Mouse (Mus musculus) bone marrow, adult 2 months (tissue): Measurements from ENCODE around the gene Adarb1.

ENCODE experiments used
- CTCF ChIP-seq: fragments of 200-500 bp; IDR thresholded peaks from 2 replicates; pipeline ENCODE4 v1.5.1; 2011; ENCODE audit warnings: low read length, control low read depth; ENCODE audit not compliant: control insufficient read depth, insufficient read depth
- POLR2A ChIP-seq: fragments of 200-500 bp; IDR thresholded peaks from 2 replicates; pipeline ENCODE4 v1.6.1; 2011; ENCODE audit warnings: low read depth, mild to moderate bottlenecking, control low read depth, low read length, borderline replicate concordance; ENCODE audit not compliant: control insufficient read depth

DNA sequence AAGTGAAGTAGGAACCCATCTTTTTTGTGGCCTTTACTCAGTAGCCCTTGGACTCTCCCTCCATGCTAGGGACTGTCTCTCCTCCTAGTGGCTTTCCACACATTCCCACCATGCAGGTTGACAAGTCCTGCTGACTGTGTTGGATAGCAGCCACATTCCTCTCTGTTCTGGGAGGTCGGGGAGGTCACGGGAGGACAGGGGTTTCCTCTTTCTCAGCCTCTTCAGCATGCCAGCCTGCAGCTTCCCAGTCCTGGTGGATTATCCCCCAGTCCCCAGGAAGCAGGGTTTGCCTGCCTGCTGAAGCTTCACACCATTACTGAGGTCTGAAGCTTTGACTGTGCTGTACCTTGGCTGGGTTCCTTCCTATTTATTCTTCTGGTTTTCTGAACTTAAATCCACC is 29.7 kb upstream of the Adarb1 start:
- no peak for TF ChIP-seq CTCF
- TF ChIP-seq POLR2A, result no peak
